Mouse (Mus musculus): Measurements from ENCODE around the gene Tmem248. TPM values are rescaled to one million over a fixed set of nuclear protein-coding genes. Genes with fewer than 3 reads are reported as not detected.

Tmem248 gene
- polyA plus RNA-seq, 2 experiments = 36.1 to 49.6 TPM

- ATAC-seq (ENCODE audit: low FRiP score, low read depth) = no peak
These were observed 50.4 kb downstream of the Tmem248 start for GRCm38 (mm10) chr5:130267316-130267715.

GRCm38 (mm10) chr5:130268976-130269375 is 52.1 kb downstream of the Tmem248 start:
- TF ChIP-seq POLR2A (IDR thresholded peaks at IDR 0.05; ENCODE audit: borderline replicate concordance, extremely low read depth, insufficient read depth, insufficient read length) = no peak
- no peaks in the 10 kb centered on the region for H3K4me1 ChIP-seq (ENCODE audit: control insufficient read depth, insufficient read depth, low read length)
- DNase-seq (ENCODE audit: low spot score) = no peak
- ATAC-seq (ENCODE audit: low FRiP score, low read depth) = no peak
- H3K27me3 ChIP-seq (ENCODE audit: control insufficient read depth, insufficient read depth, low read length) = no peaks in the 10 kb centered on the region
- no peaks in the 10 kb centered on the region for H3K9me3 ChIP-seq (ENCODE audit: control insufficient read depth, low read length)
- H3K36me3 ChIP-seq (ENCODE audit: control insufficient read depth, insufficient read depth, low read length) = peaks cover 67% of the 10 kb centered on the region
- WGBS = 82% methylated on average over 11 of the region's 11 CpGs
- H3K9ac ChIP-seq (ENCODE audit: low read depth, low read length, severe bottlenecking) = no peak overlapping the region
- no peak overlapping the region for H3K27ac ChIP-seq (replicated peaks; ENCODE audit: low read depth, low read length)
- no peak overlapping the region for H3K4me3 ChIP-seq (replicated peaks; ENCODE audit: low read length)
- H3K4me2 ChIP-seq (replicated peaks; ENCODE audit: low read depth, low read length, severe bottlenecking) = no peak overlapping the region

More at GRCm38 (mm10) chr5:130267316-130267715, 50.4 kb downstream of the Tmem248 start:
- H3K9me3 ChIP-seq (ENCODE audit: control insufficient read depth, low read length) = no peaks in the 10 kb centered on the region
- 97% methylated on average over 1 of the region's 1 CpGs for WGBS
- no peak overlapping the region for H3K4me3 ChIP-seq (replicated peaks; ENCODE audit: low read length)
- no peak overlapping the region for H3K9ac ChIP-seq (ENCODE audit: low read depth, low read length, severe bottlenecking)
- H3K4me2 ChIP-seq (replicated peaks; ENCODE audit: low read depth, low read length, severe bottlenecking) = no peak overlapping the region
- TF ChIP-seq POLR2A (IDR thresholded peaks at IDR 0.05; ENCODE audit: borderline replicate concordance, extremely low read depth, insufficient read depth, insufficient read length) = no peak
- no peaks in the 10 kb centered on the region for H3K27me3 ChIP-seq (ENCODE audit: control insufficient read depth, insufficient read depth, low read length)
- H3K36me3 ChIP-seq (ENCODE audit: control insufficient read depth, insufficient read depth, low read length) = peaks cover 68% of the 10 kb centered on the region
- H3K4me1 ChIP-seq (ENCODE audit: control insufficient read depth, insufficient read depth, low read length) = no peaks in the 10 kb centered on the region
- no peak for DNase-seq (ENCODE audit: low spot score)
- H3K27ac ChIP-seq (replicated peaks; ENCODE audit: low read depth, low read length) = no peak overlapping the region

- Histone ChIP-seq H3K36me3 (ENCODE audit: control insufficient read depth, insufficient read depth, low read length) (peaks cover 67% of the 10 kb centered on the region), H3K9me3 (ENCODE audit: control insufficient read depth, low read length) (no peaks in the 10 kb centered on the region), H3K4me2 (replicated peaks; ENCODE audit: low read depth, low read length, severe bottlenecking) (no peak overlapping the region), H3K27ac (replicated peaks; ENCODE audit: low read depth, low read length) (no peak overlapping the region), H3K4me3 (replicated peaks; ENCODE audit: low read length) (no peak overlapping the region), H3K27me3 (ENCODE audit: control insufficient read depth, insufficient read depth, low read length) (no peaks in the 10 kb centered on the region), H3K4me1 (ENCODE audit: control insufficient read depth, insufficient read depth, low read length) (no peaks in the 10 kb centered on the region), H3K9ac (ENCODE audit: low read depth, low read length, severe bottlenecking) (no peak overlapping the region)
- WGBS = 89% methylated on average over 1 of the region's 1 CpGs
- ATAC-seq (ENCODE audit: low FRiP score, low read depth) = no peak
- no peak for DNase-seq (ENCODE audit: low spot score)
- TF ChIP-seq POLR2A (IDR thresholded peaks at IDR 0.05; ENCODE audit: borderline replicate concordance, extremely low read depth, insufficient read depth, insufficient read length) = no peak
These were observed 55.5 kb downstream of the Tmem248 start for GRCm38 (mm10) chr5:130272344-130272743.

- H3K36me3 ChIP-seq (ENCODE audit: control insufficient read depth, insufficient read depth, low read length) = peaks cover 68% of the 10 kb centered on the region
- 87% methylated on average over 6 of the region's 6 CpGs for WGBS
- DNase-seq (ENCODE audit: low spot score) = no peak
These were observed 56.2 kb downstream of the Tmem248 start for GRCm38 (mm10) chr5:130273046-130273445.

GRCm38 (mm10) chr5:130275509-130275908 is 58.6 kb downstream of the Tmem248 start:
- H3K36me3 ChIP-seq (ENCODE audit: control insufficient read depth, insufficient read depth, low read length) = peaks cover 73% of the 10 kb centered on the region
- H3K4me1 ChIP-seq (ENCODE audit: control insufficient read depth, insufficient read depth, low read length) = no peaks in the 10 kb centered on the region
- 45% methylated on average over 4 of the region's 4 CpGs for WGBS
- no peaks in the 10 kb centered on the region for H3K27me3 ChIP-seq (ENCODE audit: control insufficient read depth, insufficient read depth, low read length)
- no peak overlapping the region for H3K9ac ChIP-seq (ENCODE audit: low read depth, low read length, severe bottlenecking)
- no peak overlapping the region for H3K27ac ChIP-seq (replicated peaks; ENCODE audit: low read depth, low read length)
- H3K4me3 ChIP-seq (replicated peaks; ENCODE audit: low read length) = no peak overlapping the region
- no peak overlapping the region for H3K4me2 ChIP-seq (replicated peaks; ENCODE audit: low read depth, low read length, severe bottlenecking)
- no peaks in the 10 kb centered on the region for H3K9me3 ChIP-seq (ENCODE audit: control insufficient read depth, low read length)
- DNase-seq (ENCODE audit: low spot score) (peak; percentile 40), ATAC-seq (ENCODE audit: low FRiP score, low read depth) (no peak)
- no peak for TF ChIP-seq POLR2A (IDR thresholded peaks at IDR 0.05; ENCODE audit: borderline replicate concordance, extremely low read depth, insufficient read depth, insufficient read length)

More at GRCm38 (mm10) chr5:130273046-130273445, 56.2 kb downstream of the Tmem248 start:
- no peak for TF ChIP-seq POLR2A (IDR thresholded peaks at IDR 0.05; ENCODE audit: borderline replicate concordance, extremely low read depth, insufficient read depth, insufficient read length)
- Histone ChIP-seq H3K4me1 (ENCODE audit: control insufficient read depth, insufficient read depth, low read length) (no peaks in the 10 kb centered on the region), H3K4me3 (replicated peaks; ENCODE audit: low read length) (no peak overlapping the region), H3K27ac (replicated peaks; ENCODE audit: low read depth, low read length) (no peak overlapping the region), H3K9ac (ENCODE audit: low read depth, low read length, severe bottlenecking) (no peak overlapping the region), H3K9me3 (ENCODE audit: control insufficient read depth, low read length) (no peaks in the 10 kb centered on the region), H3K4me2 (replicated peaks; ENCODE audit: low read depth, low read length, severe bottlenecking) (no peak overlapping the region), H3K27me3 (ENCODE audit: control insufficient read depth, insufficient read depth, low read length) (no peaks in the 10 kb centered on the region)
- ATAC-seq (ENCODE audit: low FRiP score, low read depth) = no peak

GRCm38 (mm10) chr5:130278011-130278472 is 61.2 kb downstream of the Tmem248 start:
- H3K4me2 ChIP-seq (replicated peaks; ENCODE audit: low read depth, low read length, severe bottlenecking) = no peak overlapping the region
- H3K4me1 ChIP-seq (ENCODE audit: control insufficient read depth, insufficient read depth, low read length) = no peaks in the 10 kb centered on the region
- DNase-seq (ENCODE audit: low spot score) (no peak), ATAC-seq (ENCODE audit: low FRiP score, low read depth) (no peak)
- peaks cover 78% of the 10 kb centered on the region for H3K36me3 ChIP-seq (ENCODE audit: control insufficient read depth, insufficient read depth, low read length)
- no peak overlapping the region for H3K4me3 ChIP-seq (replicated peaks; ENCODE audit: low read length)
- WGBS = 84% methylated on average over 7 of the region's 7 CpGs
- no peak overlapping the region for H3K9ac ChIP-seq (ENCODE audit: low read depth, low read length, severe bottlenecking)
- H3K27ac ChIP-seq (replicated peaks; ENCODE audit: low read depth, low read length) = no peak overlapping the region
- no peak for TF ChIP-seq POLR2A (IDR thresholded peaks at IDR 0.05; ENCODE audit: borderline replicate concordance, extremely low read depth, insufficient read depth, insufficient read length)
- H3K27me3 ChIP-seq (ENCODE audit: control insufficient read depth, insufficient read depth, low read length) = no peaks in the 10 kb centered on the region
- H3K9me3 ChIP-seq (ENCODE audit: control insufficient read depth, low read length) = no peaks in the 10 kb centered on the region

Data from limb, embryonic 14.5 days (tissue).